Mouse (Mus musculus) liver, embryonic 14.5 days (tissue): Measurements from ENCODE around the gene Gm17402.

Experiments used
- CTCF ChIP-seq: IDR thresholded peaks from 2 replicates; pipeline ENCODE4 v1.5.1; 2016; ENCODE audit warnings: antibody characterized with exemption, low read depth, control low read depth
- EP300 ChIP-seq: IDR thresholded peaks from 2 replicates; pipeline ENCODE4 v1.6.1; 2016; ENCODE audit warnings: antibody characterized with exemption, low read depth

DNA sequence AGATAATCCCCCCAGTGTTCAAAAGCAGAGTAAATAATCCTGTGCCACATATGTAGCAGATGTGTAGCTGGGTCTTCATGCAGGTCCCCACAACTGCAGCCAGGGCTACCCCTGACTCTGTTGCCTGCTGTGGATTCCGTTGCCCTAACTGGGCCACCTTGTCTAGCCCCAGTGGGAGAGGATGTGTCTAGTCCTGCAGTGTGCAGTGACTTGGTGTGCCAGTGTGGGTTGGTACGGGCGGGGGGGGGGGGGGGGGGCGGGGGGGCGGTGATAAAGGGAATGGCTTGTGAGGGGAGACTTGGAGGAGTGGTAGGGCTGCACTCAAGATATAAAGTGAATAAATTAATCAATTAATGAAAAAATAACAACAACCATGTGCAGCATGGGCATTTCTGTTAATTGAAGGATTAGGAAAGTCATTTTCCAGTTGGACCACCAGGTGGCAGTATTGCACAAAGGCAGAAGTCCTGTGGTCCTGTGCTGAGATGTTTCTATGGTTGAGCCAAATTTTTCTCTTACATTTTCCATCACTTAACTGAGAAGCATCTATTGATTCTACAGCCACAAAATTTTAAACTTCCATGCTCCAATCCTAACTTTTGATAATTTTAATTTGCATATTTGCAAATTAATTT lies 22.7 kb downstream of the Gm17402 start:
- TF ChIP-seq CTCF (peak; percentile 81), EP300 (no peak)
